Comparison of ENCODE assay signal across 8 mouse cellular contexts in genomic region chr8:83973161-83974031, GRCm38 (mm10). TPM values are rescaled to one million over a fixed set of nuclear protein-coding genes. Genes with fewer than 3 reads are reported as not detected.
DNase-seq lines count a peak whose midpoint lies in the region; ATAC-seq and TF ChIP-seq lines count a peak whose summit lies in the region.

No protein-coding gene starts in this region.

- no peaks in the 10 kb centered on the region for H3K9me3 ChIP-seq in forebrain, embryonic 15.5 days
- H3K9me3 ChIP-seq in limb, embryonic 12.5 days = no peaks in the 10 kb centered on the region
- H3K9me3 ChIP-seq in neural tube, embryonic 15.5 days (replicated peaks) = no peaks in the 10 kb centered on the region

- H3K4me1 ChIP-seq in spleen, adult 2 months (ENCODE audit: control insufficient read depth, insufficient read depth, insufficient read length) = peaks cover 15% of the 10 kb centered on the region; the same call in 1 of the 2 replicates
- peaks cover 34% of the 10 kb centered on the region for H3K4me1 ChIP-seq in forebrain, embryonic 15.5 days
- H3K4me1 ChIP-seq in limb, embryonic 12.5 days (replicated peaks) = peaks cover 37% of the 10 kb centered on the region
- H3K4me1 ChIP-seq in neural tube, embryonic 15.5 days = peaks cover 46% of the 10 kb centered on the region

- TF ChIP-seq CTCF in spleen, adult 2 months (IDR thresholded peaks at IDR 0.05; ENCODE audit: extremely low read depth, insufficient read depth, insufficient read length, insufficient replicate concordance) = no peak

- TF ChIP-seq POLR2A in spleen, adult 2 months (IDR thresholded peaks at IDR 0.05; ENCODE audit: low read depth, low read length) = no peak

- H3K4me2 ChIP-seq in forebrain, embryonic 15.5 days (replicated peaks) = peak overlapping the region; percentile 96
- peak overlapping the region; percentile 99 for H3K4me2 ChIP-seq in limb, embryonic 12.5 days
- peak overlapping the region; percentile 93 for H3K4me2 ChIP-seq in neural tube, embryonic 15.5 days

- peak; percentile 43 for DNase-seq in cerebellum, adult 11 months
- DNase-seq in cerebellum, postnatal 4 days (ENCODE audit: low spot score in 2 of 2) = no peak
- no peak for DNase-seq in spleen, adult 2 months (ENCODE audit: low read depth in 1 of 2, low spot score in 2 of 2)
- DNase-seq in spleen, adult 18-20 months = no peak
- no peak for DNase-seq in right cerebral cortex, adult 18-20 months

- WGBS in spleen, adult 2 months = 9% methylated on average over 37 of the region's 37 CpGs
- WGBS in forebrain, embryonic 15.5 days = 2% methylated on average over 37 of the region's 37 CpGs
- WGBS in limb, embryonic 12.5 days = 4% methylated on average over 32 of the region's 37 CpGs
- 3% methylated on average over 37 of the region's 37 CpGs for WGBS in neural tube, embryonic 15.5 days

- H3K27ac ChIP-seq in spleen, adult 2 months (ENCODE audit: insufficient read depth, low read length) = peak overlapping the region; percentile 35; the same call in 1 of the 2 replicates
- H3K27ac ChIP-seq in forebrain, embryonic 15.5 days (replicated peaks) = peak overlapping the region; percentile 81
- no peak overlapping the region; the same call in 1 of the 2 replicates for H3K27ac ChIP-seq in limb, embryonic 12.5 days
- H3K27ac ChIP-seq in neural tube, embryonic 15.5 days (replicated peaks) = peak overlapping the region; percentile 89

- H3K27me3 ChIP-seq in spleen, adult 2 months (ENCODE audit: control insufficient read depth, insufficient read depth, low read length) = no peaks in the 10 kb centered on the region
- H3K27me3 ChIP-seq in forebrain, embryonic 15.5 days = no peaks in the 10 kb centered on the region
- H3K27me3 ChIP-seq in limb, embryonic 12.5 days = no peaks in the 10 kb centered on the region
- H3K27me3 ChIP-seq in neural tube, embryonic 15.5 days (replicated peaks) = no peaks in the 10 kb centered on the region

- peak overlapping the region; percentile 83 for H3K4me3 ChIP-seq in spleen, adult 2 months (ENCODE audit: extremely low read depth, insufficient read depth, insufficient read length)
- H3K4me3 ChIP-seq in forebrain, embryonic 15.5 days = peak overlapping the region; percentile 90
- H3K4me3 ChIP-seq in limb, embryonic 12.5 days (replicated peaks) = peak overlapping the region; percentile 98
- H3K4me3 ChIP-seq in neural tube, embryonic 15.5 days (replicated peaks) = peak overlapping the region; percentile 93

- peak; percentile 46; the same call in 1 of the 2 replicates for ATAC-seq in forebrain, embryonic 15.5 days (replicated peaks)
- 0 out of 2 replicates have a peak, but pooled peaks have one; percentile 8 for ATAC-seq in limb, embryonic 12.5 days (ENCODE audit: insufficient number of reproducible peaks, insufficient read depth, low FRiP score, low TSS enrichment, low read depth)
- ATAC-seq in neural tube, embryonic 15.5 days (ENCODE audit: low FRiP score) = peak; percentile 29

- H3K9ac ChIP-seq in forebrain, embryonic 15.5 days (replicated peaks) = peak overlapping the region; percentile 89
- H3K9ac ChIP-seq in limb, embryonic 12.5 days (replicated peaks) = peak overlapping the region; percentile 92
- H3K9ac ChIP-seq in neural tube, embryonic 15.5 days (replicated peaks) = peak overlapping the region; percentile 98

- H3K36me3 ChIP-seq in spleen, adult 2 months (ENCODE audit: control insufficient read depth, insufficient read depth, low read length) = no peaks in the 10 kb centered on the region
- 0 out of 2 replicates have a peak, but pooled peaks cover 3% of the 10 kb centered on the region for H3K36me3 ChIP-seq in forebrain, embryonic 15.5 days
- H3K36me3 ChIP-seq in limb, embryonic 12.5 days = peaks cover 19% of the 10 kb centered on the region
- H3K36me3 ChIP-seq in neural tube, embryonic 15.5 days = no peaks in the 10 kb centered on the region

RNA-seq across cellular contexts. Expression of gene Prkaca, which starts 0.6 kb away (rescaled TPM):
- polyA plus RNA-seq in spleen, adult 2 months (2012; rRNA removed) = 26.7 and 31.5 TPM in 2 replicates
- 169 and 178 TPM in 2 replicates for polyA plus RNA-seq in forebrain, embryonic 15.5 days (2015; fragmentation: Nextera tagmentation; extraction: Ambion mirVana)
- polyA plus RNA-seq in limb, embryonic 12.5 days (2016; fragmentation: Nextera tagmentation; extraction: Ambion mirVana) = 186 and 196 TPM in 2 replicates
- 234 and 256 TPM in 2 replicates for polyA plus RNA-seq in neural tube, embryonic 15.5 days (2015; fragmentation: Nextera tagmentation; extraction: Ambion mirVana)

RNA-seq across cellular contexts. Expression of gene Asf1b, which starts 18.1 kb away (rescaled TPM):
- 33.2 and 38.4 TPM in 2 replicates for polyA plus RNA-seq in spleen, adult 2 months (2012; rRNA removed)
- 20.7 and 22.2 TPM in 2 replicates for polyA plus RNA-seq in forebrain, embryonic 15.5 days (2015; fragmentation: Nextera tagmentation; extraction: Ambion mirVana)
- polyA plus RNA-seq in limb, embryonic 12.5 days (2016; fragmentation: Nextera tagmentation; extraction: Ambion mirVana) = 52.2 and 54.3 TPM in 2 replicates
- polyA plus RNA-seq in neural tube, embryonic 15.5 days (2015; fragmentation: Nextera tagmentation; extraction: Ambion mirVana) = 8.0 and 24.4 TPM in 2 replicates

RNA-seq across cellular contexts. Expression of gene Gm10644, which starts 18.4 kb away (rescaled TPM):
- 1.2 and 1.3 TPM in 2 replicates for polyA plus RNA-seq in spleen, adult 2 months (2012; rRNA removed)
- 0.74 and 0.95 TPM in 2 replicates for polyA plus RNA-seq in forebrain, embryonic 15.5 days (2015; fragmentation: Nextera tagmentation; extraction: Ambion mirVana)
- polyA plus RNA-seq in limb, embryonic 12.5 days (2016; fragmentation: Nextera tagmentation; extraction: Ambion mirVana) = 0.40 and 0.63 TPM in 2 replicates
- polyA plus RNA-seq in neural tube, embryonic 15.5 days (2015; fragmentation: Nextera tagmentation; extraction: Ambion mirVana) = 1.1 TPM in 2 replicates

RNA-seq across cellular contexts. Expression of gene Samd1, which starts 24.1 kb away (rescaled TPM):
- 39.5 and 53.7 TPM in 2 replicates for polyA plus RNA-seq in spleen, adult 2 months (2012; rRNA removed)
- 8.5 and 9.5 TPM in 2 replicates for polyA plus RNA-seq in forebrain, embryonic 15.5 days (2015; fragmentation: Nextera tagmentation; extraction: Ambion mirVana)
- 13.0 and 14.4 TPM in 2 replicates for polyA plus RNA-seq in limb, embryonic 12.5 days (2016; fragmentation: Nextera tagmentation; extraction: Ambion mirVana)
- 7.9 and 8.4 TPM in 2 replicates for polyA plus RNA-seq in neural tube, embryonic 15.5 days (2015; fragmentation: Nextera tagmentation; extraction: Ambion mirVana)

RNA-seq across cellular contexts. Expression of gene 1700067K01Rik, which starts 27.9 kb away (rescaled TPM):
- 0.46 and 0.63 TPM in 2 replicates for polyA plus RNA-seq in spleen, adult 2 months (2012; rRNA removed)
- polyA plus RNA-seq in forebrain, embryonic 15.5 days (2015; fragmentation: Nextera tagmentation; extraction: Ambion mirVana) = 1.4 TPM in 2 replicates
- 0.73 and 1.6 TPM in 2 replicates for polyA plus RNA-seq in limb, embryonic 12.5 days (2016; fragmentation: Nextera tagmentation; extraction: Ambion mirVana)
- polyA plus RNA-seq in neural tube, embryonic 15.5 days (2015; fragmentation: Nextera tagmentation; extraction: Ambion mirVana) = 0.82 and 1.2 TPM in 2 replicates
